Mouse (Mus musculus) intestine, embryonic 16.5 days (tissue): ENCODE data around the gene Gaa. TPM values are rescaled to one million over a fixed set of nuclear protein-coding genes. Genes with fewer than 3 reads are reported as not detected.
"Not testable (repeated sequence)": the region's sequence is repeated elsewhere in the genome, so short reads cannot be mapped to it uniquely, and the experiment has no call there.

Source experiments
- ATAC-seq: fragments of 200-750 bp; cut with Nextera tagmentation; 2 replicates; pipeline ENCODE4 v1.8.0; 2017; ENCODE audit warnings: moderate TSS enrichment, moderate library complexity
- H3K27ac ChIP-seq: fragments of 300-500 bp; sonication (generic); 2 replicates; pipeline ENCODE4 v1.5.1; 2014; ENCODE audit warnings: mild to moderate bottlenecking, low read length
- H3K27me3 ChIP-seq: fragments of 300-500 bp; sonication (generic); replicated peaks from 2 replicates; pipeline ENCODE4 v1.6.1; 2014; ENCODE audit warnings: low read length, control low read depth, mixed read lengths; ENCODE audit not compliant: control insufficient read depth, insufficient read depth
- H3K36me3 ChIP-seq: fragments of 300-500 bp; sonication (generic); 2 replicates; pipeline ENCODE4 v1.6.1; 2014; ENCODE audit warnings: low read length, control low read depth; ENCODE audit not compliant: control insufficient read depth, insufficient read depth
- H3K4me1 ChIP-seq: fragments of 300-500 bp; sonication (generic); 2 replicates; pipeline ENCODE4 v1.6.1; 2014; ENCODE audit warnings: low read length, control low read depth, mixed read lengths; ENCODE audit not compliant: control insufficient read depth, insufficient read depth
- H3K4me2 ChIP-seq: fragments of 300-500 bp; sonication (generic); 2 replicates; pipeline ENCODE4 v1.6.1; 2014; ENCODE audit warnings: low read depth, low read length, control low read depth
- H3K4me3 ChIP-seq: fragments of 300-500 bp; sonication (generic); 2 replicates; pipeline ENCODE4 v1.5.1; 2014; ENCODE audit warnings: mild to moderate bottlenecking, low read length
- H3K9ac ChIP-seq: fragments of 300-500 bp; sonication (generic); 2 replicates; pipeline ENCODE4 v1.6.1; 2014; ENCODE audit warnings: low read depth, low read length
- H3K9me3 ChIP-seq: fragments of 300-500 bp; sonication (generic); 2 replicates; pipeline ENCODE4 v1.6.1; 2016; ENCODE audit warnings: low read length, control low read depth; ENCODE audit not compliant: control insufficient read depth
- WGBS: fragments of 180-500 bp; shearing (Covaris S2); extraction: QIAGEN DNeasy Blood & Tissue Kit; methylation state at CpG from one replicate; pipeline ENCODE4 v1.1.7; 2014; 5-methylcytosine and 5-hydroxymethylcytosine counted together
- polyA plus RNA-seq: library from polyadenylated mRNA; unstranded; fragments of >200 nt; fragmentation: Nextera tagmentation; extraction: Ambion mirVana; gene quantifications from 2 replicates; pipeline ENCODE4 v1.2.1, GENCODE M21; 2015

Gaa gene
- polyA plus RNA-seq, 1 experiment from 2014 or later, result 90.5 TPM

GRCm38 (mm10) chr11:119249011-119249410, 18.7 kb upstream of the Gaa start:
- H3K27ac ChIP-seq, result no peak overlapping the region
- no peak overlapping the region for H3K4me2 ChIP-seq
- H3K36me3 ChIP-seq, result no peaks in the 10 kb centered on the region
- ATAC-seq, result peak; percentile 61
- no peaks in the 10 kb centered on the region for H3K9me3 ChIP-seq
- H3K27me3 ChIP-seq, result no peaks in the 10 kb centered on the region
- H3K4me3 ChIP-seq, result no peak overlapping the region
- no peak overlapping the region for H3K9ac ChIP-seq
- whole genome bisulfite sequencing, result 29% methylated on average over 6 of the region's 6 CpGs
- H3K4me1 ChIP-seq, result peaks cover 12% of the 10 kb centered on the region

GRCm38 (mm10) chr11:119250998-119251397, 16.7 kb upstream of the Gaa start:
- H3K9me3 ChIP-seq, result no peaks in the 10 kb centered on the region

GRCm38 (mm10) chr11:119252854-119253541, 14.7 kb upstream of the Gaa start:
- peak; percentile 68 for ATAC-seq
- Histone ChIP-seq H3K36me3 (no peaks in the 10 kb centered on the region), H3K9ac (peak overlapping the region; percentile 14; the same call in 1 of the 2 replicates), H3K4me1 (peaks cover 16% of the 10 kb centered on the region), H3K27me3 (no peaks in the 10 kb centered on the region), H3K9me3 (no peaks in the 10 kb centered on the region), H3K27ac (no peak overlapping the region), H3K4me3 (peak overlapping the region; percentile 9), H3K4me2 (peak overlapping the region; percentile 39)
- 5% methylated on average over 22 of the region's 22 CpGs for WGBS

More at GRCm38 (mm10) chr11:119250998-119251397, 16.7 kb upstream of the Gaa start:
- Histone ChIP-seq H3K4me1 (peaks cover 12% of the 10 kb centered on the region), H3K27ac (no peak overlapping the region), H3K27me3 (no peaks in the 10 kb centered on the region), H3K36me3 (no peaks in the 10 kb centered on the region), H3K9ac (no peak overlapping the region), H3K4me3 (no peak overlapping the region), H3K4me2 (no peak overlapping the region)
- ATAC-seq, result no peak
- WGBS, result 50% methylated on average over 17 of the region's 17 CpGs

GRCm38 (mm10) chr11:119256557-119256956, 11.1 kb upstream of the Gaa start:
- not testable (repeated sequence) for H3K9me3 ChIP-seq, H3K4me3 ChIP-seq, H3K4me2 ChIP-seq, H3K36me3 ChIP-seq, ATAC-seq, H3K9ac ChIP-seq, H3K27ac ChIP-seq, H3K27me3 ChIP-seq
- H3K4me1 ChIP-seq, result peaks cover 21% of the 10 kb centered on the region
- 70% methylated on average over 5 of the region's 5 CpGs for WGBS

GRCm38 (mm10) chr11:119258216-119258571, 9.5 kb upstream of the Gaa start:
- Histone ChIP-seq H3K4me2 (peak overlapping the region; percentile 49), H3K27me3 (no peaks in the 10 kb centered on the region), H3K4me1 (peaks cover 11% of the 10 kb centered on the region; the same call in 1 of the 2 replicates), H3K36me3 (no peaks in the 10 kb centered on the region), H3K27ac (no peak overlapping the region), H3K9me3 (no peaks in the 10 kb centered on the region), H3K9ac (0 out of 2 replicates have a peak overlapping the region, but pooled peaks have one; percentile 57), H3K4me3 (peak overlapping the region; percentile 34)
- WGBS, result 56% methylated on average over 9 of the region's 9 CpGs
- ATAC-seq, result no peak

GRCm38 (mm10) chr11:119258572-119259322, 8.9 kb upstream of the Gaa start:
- H3K4me1 ChIP-seq, result 0 out of 2 replicates have a peak, but pooled peaks cover 10% of the 10 kb centered on the region

GRCm38 (mm10) chr11:119259977-119260376, 7.7 kb upstream of the Gaa start:
- Histone ChIP-seq H3K4me2 (no peak overlapping the region), H3K4me3 (no peak overlapping the region), H3K4me1 (0 out of 2 replicates have a peak, but pooled peaks cover 10% of the 10 kb centered on the region), H3K9me3 (no peaks in the 10 kb centered on the region), H3K36me3 (no peaks in the 10 kb centered on the region), H3K27me3 (no peaks in the 10 kb centered on the region), H3K27ac (no peak overlapping the region), H3K9ac (no peak overlapping the region)
- WGBS, result 85% methylated on average over 8 of the region's 8 CpGs
- ATAC-seq, result no peak

More at GRCm38 (mm10) chr11:119258572-119259322, 8.9 kb upstream of the Gaa start:
- WGBS, result 60% methylated on average over 23 of the region's 23 CpGs
- Histone ChIP-seq H3K9me3 (no peaks in the 10 kb centered on the region), H3K4me3 (peak overlapping the region; percentile 34), H3K36me3 (no peaks in the 10 kb centered on the region), H3K27me3 (no peaks in the 10 kb centered on the region), H3K4me2 (peak overlapping the region; percentile 49), H3K9ac (peak overlapping the region; percentile 57; the same call in 1 of the 2 replicates), H3K27ac (no peak overlapping the region; the same call in 1 of the 2 replicates)
- peak; percentile 83 for ATAC-seq

- WGBS, result 90% methylated on average over 13 of the region's 13 CpGs
Observed at GRCm38 (mm10) chr11:119264413-119264812, 3.3 kb upstream of the Gaa start.

GRCm38 (mm10) chr11:119265811-119266210, 1.9 kb upstream of the Gaa start:
- WGBS, result 71% methylated on average over 7 of the region's 7 CpGs
- H3K36me3 ChIP-seq, result no peaks in the 10 kb centered on the region
- peaks cover 17% of the 10 kb centered on the region for H3K4me1 ChIP-seq
- no peak overlapping the region for H3K27ac ChIP-seq
- H3K4me2 ChIP-seq, result no peak overlapping the region
- no peaks in the 10 kb centered on the region for H3K27me3 ChIP-seq
- H3K9me3 ChIP-seq, result no peaks in the 10 kb centered on the region
- no peak overlapping the region for H3K9ac ChIP-seq
- ATAC-seq, result no peak
- no peak overlapping the region for H3K4me3 ChIP-seq

More at GRCm38 (mm10) chr11:119264413-119264812, 3.3 kb upstream of the Gaa start:
- H3K9me3 ChIP-seq, result no peaks in the 10 kb centered on the region
- H3K4me1 ChIP-seq, result peaks cover 18% of the 10 kb centered on the region
- no peak overlapping the region for H3K4me3 ChIP-seq
- no peak overlapping the region for H3K4me2 ChIP-seq
- no peak overlapping the region for H3K9ac ChIP-seq
- H3K27ac ChIP-seq, result no peak overlapping the region
- H3K27me3 ChIP-seq, result no peaks in the 10 kb centered on the region
- H3K36me3 ChIP-seq, result no peaks in the 10 kb centered on the region
- no peak for ATAC-seq
